Mouse (Mus musculus): ENCODE measurements at regions not wholly inside any gene's neighbourhood (a gene's known extent, or its start where the extent isn't known, plus 50 kb on each side); places are given as distances from the start of the nearest gene placed in this dataset.
A peak's percentile ranks its signal among the peaks of the same experiment; 100 is the strongest.

DNA sequence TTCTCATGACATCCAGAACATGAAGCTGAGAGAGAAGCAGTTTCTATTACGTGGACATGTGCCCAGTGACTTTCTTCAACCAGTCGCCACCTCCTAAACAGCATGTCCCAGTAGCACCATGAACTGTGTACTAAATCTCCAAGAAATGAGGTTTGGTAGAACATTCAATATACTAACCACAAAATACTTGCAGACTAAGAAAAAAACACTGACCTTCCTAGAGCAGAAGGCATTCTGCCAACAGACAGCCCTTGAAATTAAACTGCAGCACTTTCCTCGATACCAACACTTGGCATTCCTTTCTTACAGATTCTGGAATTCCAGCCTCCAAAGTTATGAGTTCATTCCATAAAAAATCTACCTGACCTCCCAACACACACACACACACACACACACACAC lies 166.6 kb downstream of the Atp6ap1l start:
- H3K4me2 ChIP-seq = no peak overlapping the region
- H3K27me3 ChIP-seq (replicated peaks) = no peaks in the 10 kb centered on the region
- H3K4me1 ChIP-seq (replicated peaks) = peaks cover 7% of the 10 kb centered on the region; the same call in 1 of the 2 replicates
- H3K9me3 ChIP-seq (replicated peaks) = no peaks in the 10 kb centered on the region
- no peak for ATAC-seq (ENCODE audit: insufficient number of reproducible peaks, low FRiP score)
- no peaks in the 10 kb centered on the region for H3K36me3 ChIP-seq
- H3K27ac ChIP-seq (ENCODE audit: poor library complexity, severe bottlenecking) = peak overlapping the region; percentile 43; the same call in 1 of the 2 replicates
- 64% methylated on average over 3 of the region's 3 CpGs for WGBS
- H3K4me3 ChIP-seq = no peak overlapping the region
- H3K9ac ChIP-seq = no peak overlapping the region

DNA sequence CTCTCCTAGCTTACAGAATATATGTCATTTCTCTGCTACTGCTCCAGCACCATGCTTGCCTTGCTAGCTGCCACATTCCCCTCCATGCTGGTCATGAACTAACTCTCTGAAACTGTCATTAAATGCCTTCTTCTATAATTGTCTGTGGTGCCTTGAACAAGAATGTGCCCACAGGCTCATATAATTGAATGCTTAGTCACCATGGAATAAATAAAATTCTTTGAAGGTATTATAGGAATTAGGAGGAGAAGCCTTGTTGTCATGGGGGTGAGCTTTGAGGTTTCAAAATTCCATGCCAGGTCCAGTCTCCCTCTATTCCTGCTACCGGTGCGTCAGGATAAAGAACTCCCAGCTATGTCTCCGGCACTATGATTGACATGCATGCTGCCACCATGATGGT lies 171.9 kb downstream of the Atp6ap1l start:
- WGBS = 89% methylated on average over 3 of the region's 3 CpGs
- Histone ChIP-seq H3K4me1 (replicated peaks) (peaks cover 5% of the 10 kb centered on the region; the same call in 1 of the 2 replicates), H3K9me3 (replicated peaks) (no peaks in the 10 kb centered on the region), H3K27me3 (replicated peaks) (no peaks in the 10 kb centered on the region), H3K27ac (ENCODE audit: poor library complexity, severe bottlenecking) (no peak overlapping the region), H3K9ac (no peak overlapping the region), H3K36me3 (no peaks in the 10 kb centered on the region), H3K4me3 (no peak overlapping the region), H3K4me2 (no peak overlapping the region)
- no peak for ATAC-seq (ENCODE audit: insufficient number of reproducible peaks, low FRiP score)

DNA sequence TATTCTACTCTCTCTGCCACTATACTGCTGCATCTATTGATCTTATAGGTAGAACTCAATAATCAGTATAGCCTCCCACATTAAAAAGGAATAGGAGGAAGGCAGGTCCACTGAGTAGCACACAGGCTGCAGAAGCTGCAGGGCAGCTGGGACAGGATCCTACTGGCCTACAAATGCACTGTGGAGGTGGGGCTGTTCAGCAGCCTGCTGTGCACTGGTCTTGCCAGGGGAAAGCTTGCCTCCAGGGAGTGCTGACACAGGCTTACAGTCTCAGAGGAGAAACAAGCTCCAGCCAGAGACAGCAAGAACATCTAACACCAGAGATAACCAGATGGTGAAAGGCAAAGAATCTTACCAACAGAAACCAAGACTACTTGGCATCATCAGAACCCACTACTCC lies 176.1 kb downstream of the Atp6ap1l start:
- H3K27me3 ChIP-seq (replicated peaks) = no peaks in the 10 kb centered on the region
- 0 out of 2 replicates have a peak overlapping the region, but pooled peaks have one; percentile 16 for H3K27ac ChIP-seq (ENCODE audit: poor library complexity, severe bottlenecking)
- no peak overlapping the region for H3K9ac ChIP-seq
- no peaks in the 10 kb centered on the region for H3K36me3 ChIP-seq
- no peak overlapping the region for H3K4me2 ChIP-seq
- peak; percentile 64; the same call in 1 of the 2 replicates for ATAC-seq (ENCODE audit: insufficient number of reproducible peaks, low FRiP score)
- peaks cover 17% of the 10 kb centered on the region for H3K4me1 ChIP-seq (replicated peaks)
- no peaks in the 10 kb centered on the region for H3K9me3 ChIP-seq (replicated peaks)
- no peak overlapping the region for H3K4me3 ChIP-seq

DNA sequence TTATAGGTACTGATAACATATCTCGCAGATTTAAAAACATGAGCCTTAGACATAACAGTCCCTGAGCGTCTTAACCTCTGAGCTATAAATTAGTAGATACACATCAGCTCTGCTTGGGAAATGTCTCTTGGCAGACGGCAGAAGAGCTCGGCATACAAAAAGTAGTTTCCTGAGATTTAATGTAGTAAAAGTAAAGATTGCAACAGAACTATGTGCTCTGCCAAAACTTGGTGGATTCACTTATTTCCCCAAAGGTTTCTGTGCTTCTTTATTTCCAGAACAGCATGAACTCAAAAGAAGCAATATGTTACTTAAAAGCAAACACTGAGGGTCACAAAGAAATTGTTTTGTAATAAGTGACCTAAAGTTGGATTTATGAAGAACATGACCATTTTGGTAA lies 177.3 kb downstream of the Atp6ap1l start:
- no peak overlapping the region for H3K4me2 ChIP-seq
- no peaks in the 10 kb centered on the region for H3K27me3 ChIP-seq (replicated peaks)
- H3K27ac ChIP-seq (ENCODE audit: poor library complexity, severe bottlenecking) = no peak overlapping the region
- no peak overlapping the region for H3K4me3 ChIP-seq
- ATAC-seq (ENCODE audit: insufficient number of reproducible peaks, low FRiP score) = no peak
- WGBS = 65% methylated on average over 4 of the region's 4 CpGs
- no peaks in the 10 kb centered on the region for H3K9me3 ChIP-seq (replicated peaks)
- H3K9ac ChIP-seq = no peak overlapping the region
- H3K4me1 ChIP-seq (replicated peaks) = peaks cover 19% of the 10 kb centered on the region
- no peaks in the 10 kb centered on the region for H3K36me3 ChIP-seq

DNA sequence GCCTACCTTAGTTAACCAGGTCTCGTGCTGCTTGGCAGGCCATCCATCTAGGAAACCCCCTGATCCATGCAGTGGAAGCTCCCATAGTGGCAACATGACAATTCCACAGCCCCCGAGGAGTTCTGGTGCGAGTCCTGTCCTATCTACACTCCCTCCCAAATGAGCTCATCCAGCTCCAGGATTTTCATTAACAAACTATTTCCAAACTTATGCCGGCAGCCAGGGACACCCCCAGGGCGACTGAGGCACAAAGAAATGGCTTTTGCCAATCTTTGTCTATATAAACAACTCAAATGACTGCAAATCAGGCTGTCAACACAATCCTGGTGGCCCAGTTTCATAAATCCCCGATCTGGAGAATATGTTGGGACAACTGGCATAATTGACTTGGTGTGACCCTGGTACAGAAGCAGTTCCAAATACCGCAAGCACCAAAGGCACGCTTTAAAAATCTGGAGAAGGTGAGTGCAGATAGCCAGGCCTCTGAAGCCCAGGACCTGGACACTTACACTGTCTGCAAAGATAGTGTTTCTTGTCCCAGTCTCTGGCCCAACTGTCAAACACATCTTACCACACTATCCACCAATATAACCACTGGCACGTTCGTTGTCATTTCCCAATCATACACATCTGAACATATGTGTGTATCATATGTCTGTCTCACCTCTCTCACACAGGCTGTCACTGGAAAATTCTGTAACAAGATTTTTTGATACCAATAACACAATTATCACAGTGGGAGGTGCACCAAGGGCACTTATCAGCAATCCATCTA lies 179.9 kb downstream of the Atp6ap1l start:
- ATAC-seq (ENCODE audit: insufficient number of reproducible peaks, low FRiP score) = no peak
- no peaks in the 10 kb centered on the region for H3K27me3 ChIP-seq (replicated peaks)
- H3K4me3 ChIP-seq = no peak overlapping the region
- WGBS = 73% methylated on average over 10 of the region's 10 CpGs
- no peaks in the 10 kb centered on the region for H3K9me3 ChIP-seq (replicated peaks)
- no peak overlapping the region for H3K9ac ChIP-seq
- H3K36me3 ChIP-seq = no peaks in the 10 kb centered on the region
- peaks cover 19% of the 10 kb centered on the region for H3K4me1 ChIP-seq (replicated peaks)
- H3K4me2 ChIP-seq = no peak overlapping the region
- 0 out of 2 replicates have a peak overlapping the region, but pooled peaks have one; percentile 0 for H3K27ac ChIP-seq (ENCODE audit: poor library complexity, severe bottlenecking)

DNA sequence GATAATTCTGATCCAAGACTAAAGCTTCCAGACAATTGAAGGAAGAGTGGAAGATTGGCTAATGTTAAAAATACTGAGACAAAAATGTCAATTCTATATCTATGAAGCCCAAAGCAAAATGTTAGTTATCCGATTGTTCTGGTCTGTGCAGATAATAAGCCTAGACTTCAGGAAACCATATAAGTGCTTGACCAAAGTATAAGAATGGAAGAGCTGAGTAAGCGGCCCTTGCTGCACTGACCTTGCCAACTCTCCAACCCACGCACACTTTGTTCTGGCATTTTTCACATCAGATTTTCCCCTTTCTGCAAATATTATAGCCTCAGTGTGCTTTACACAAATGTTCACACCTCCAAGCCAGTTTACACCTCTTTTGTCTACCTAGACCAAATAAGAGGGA lies 180.6 kb downstream of the Atp6ap1l start:
- Histone ChIP-seq H3K27me3 (replicated peaks) (no peaks in the 10 kb centered on the region), H3K9ac (no peak overlapping the region), H3K36me3 (no peaks in the 10 kb centered on the region), H3K4me2 (no peak overlapping the region), H3K27ac (ENCODE audit: poor library complexity, severe bottlenecking) (0 out of 2 replicates have a peak overlapping the region, but pooled peaks have one; percentile 0), H3K9me3 (replicated peaks) (no peaks in the 10 kb centered on the region), H3K4me3 (no peak overlapping the region), H3K4me1 (replicated peaks) (peaks cover 19% of the 10 kb centered on the region)
- peak; percentile 68; the same call in 1 of the 2 replicates for ATAC-seq (ENCODE audit: insufficient number of reproducible peaks, low FRiP score)
- 52% methylated on average over 3 of the region's 3 CpGs for WGBS

DNA sequence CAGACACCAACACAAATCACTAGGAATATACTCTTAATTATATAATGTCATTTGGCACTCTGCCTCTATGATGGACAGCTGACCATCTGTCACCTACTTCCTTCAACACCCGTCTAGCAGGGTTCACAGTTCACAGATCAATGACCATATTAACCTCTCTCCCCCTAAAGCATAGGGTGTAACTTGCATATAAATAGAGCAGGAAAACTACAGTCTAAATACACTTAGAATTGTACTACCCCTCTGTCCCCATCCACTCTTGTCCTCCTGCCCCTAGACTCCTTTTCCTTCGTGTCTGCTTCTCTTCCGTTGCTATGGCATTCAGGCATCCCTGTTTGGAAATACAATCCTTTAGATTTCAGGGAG lies 181.6 kb downstream of the Atp6ap1l start:
- Histone ChIP-seq H3K27me3 (replicated peaks) (no peaks in the 10 kb centered on the region), H3K36me3 (no peaks in the 10 kb centered on the region), H3K4me1 (replicated peaks) (peaks cover 16% of the 10 kb centered on the region), H3K4me2 (no peak overlapping the region), H3K9ac (no peak overlapping the region), H3K9me3 (replicated peaks) (no peaks in the 10 kb centered on the region), H3K4me3 (no peak overlapping the region), H3K27ac (ENCODE audit: poor library complexity, severe bottlenecking) (no peak overlapping the region)
- 63% methylated on average over 3 of the region's 3 CpGs for WGBS
- no peak for ATAC-seq (ENCODE audit: insufficient number of reproducible peaks, low FRiP score)

DNA sequence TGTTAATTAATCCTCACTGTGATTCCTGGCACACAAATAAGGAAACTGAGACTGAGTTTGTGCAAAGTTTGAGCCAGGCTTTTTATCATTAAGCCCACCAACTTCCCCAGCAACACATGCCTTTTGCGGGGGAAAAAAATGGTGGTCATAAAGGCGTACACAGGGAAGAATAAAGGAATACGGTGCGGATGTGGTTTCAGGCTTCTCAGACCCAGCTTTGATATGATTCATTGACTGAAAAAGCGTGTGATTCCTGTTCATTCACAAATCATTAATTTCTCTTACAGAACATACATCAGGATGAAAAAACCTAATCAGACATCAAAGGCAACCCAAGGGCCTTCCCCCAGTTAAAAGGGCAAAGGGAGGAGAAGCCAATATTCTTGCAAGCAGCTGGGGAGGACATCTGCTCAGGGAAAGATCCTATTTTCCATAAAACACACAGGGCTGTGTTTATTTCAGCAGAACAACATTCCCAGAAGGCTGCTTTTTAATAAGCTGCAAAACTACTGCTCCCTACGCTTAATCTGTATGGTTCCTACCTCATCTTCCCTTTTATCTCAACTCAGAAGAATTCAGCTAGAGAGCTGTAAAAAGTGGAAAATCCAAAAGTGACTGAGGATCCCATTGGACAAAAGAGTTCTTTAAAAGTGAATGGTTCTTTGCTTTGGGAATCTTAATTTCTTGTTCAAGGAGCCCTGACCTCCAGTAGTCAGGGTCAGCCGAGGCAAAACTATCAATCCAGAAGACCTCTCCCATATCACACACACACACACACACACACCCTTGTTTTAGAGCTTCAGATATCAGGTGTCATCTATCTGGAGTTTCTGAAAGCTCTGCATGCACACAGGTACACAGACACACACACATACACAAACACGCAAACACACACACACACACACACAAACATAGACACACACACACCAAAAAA lies 182.3 kb downstream of the Atp6ap1l start:
- ATAC-seq (ENCODE audit: insufficient number of reproducible peaks, low FRiP score) = no peak
- H3K4me1 ChIP-seq (replicated peaks) = peaks cover 16% of the 10 kb centered on the region
- 84% methylated on average over 8 of the region's 8 CpGs for WGBS
- no peak overlapping the region for H3K9ac ChIP-seq
- H3K9me3 ChIP-seq (replicated peaks) = no peaks in the 10 kb centered on the region
- no peak overlapping the region for H3K4me2 ChIP-seq
- H3K4me3 ChIP-seq = no peak overlapping the region
- no peaks in the 10 kb centered on the region for H3K27me3 ChIP-seq (replicated peaks)
- H3K36me3 ChIP-seq = no peaks in the 10 kb centered on the region
- no peak overlapping the region for H3K27ac ChIP-seq (ENCODE audit: poor library complexity, severe bottlenecking)

DNA sequence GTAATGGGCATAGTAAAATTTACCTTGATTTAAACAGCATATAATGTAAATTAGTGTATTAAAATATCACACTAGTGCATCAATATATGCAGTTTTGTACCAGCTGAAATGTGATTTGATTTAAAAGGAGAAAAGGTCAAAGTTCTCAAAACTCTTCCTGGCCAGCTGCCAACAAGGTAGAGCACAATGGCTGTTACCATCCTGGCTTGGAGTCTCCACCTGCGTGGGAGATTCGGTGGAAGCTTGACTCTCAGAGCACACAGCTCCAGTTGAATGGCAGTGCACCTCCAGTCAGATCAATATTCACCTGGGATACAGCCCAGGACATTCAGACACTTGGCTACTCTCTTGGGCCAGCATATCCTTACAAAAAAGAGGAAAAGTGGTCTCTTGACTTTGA lies 220.8 kb downstream of the Atp6ap1l start:
- no peaks in the 10 kb centered on the region for H3K4me1 ChIP-seq (replicated peaks)
- H3K27me3 ChIP-seq (replicated peaks) = no peaks in the 10 kb centered on the region
- no peaks in the 10 kb centered on the region for H3K9me3 ChIP-seq (replicated peaks)
- 93% methylated on average over 2 of the region's 2 CpGs for WGBS
- H3K4me2 ChIP-seq = no peak overlapping the region
- H3K36me3 ChIP-seq = no peaks in the 10 kb centered on the region
- H3K27ac ChIP-seq (ENCODE audit: poor library complexity, severe bottlenecking) = no peak overlapping the region
- no peak overlapping the region for H3K4me3 ChIP-seq
- H3K9ac ChIP-seq = no peak overlapping the region
- ATAC-seq (ENCODE audit: insufficient number of reproducible peaks, low FRiP score) = no peak

DNA sequence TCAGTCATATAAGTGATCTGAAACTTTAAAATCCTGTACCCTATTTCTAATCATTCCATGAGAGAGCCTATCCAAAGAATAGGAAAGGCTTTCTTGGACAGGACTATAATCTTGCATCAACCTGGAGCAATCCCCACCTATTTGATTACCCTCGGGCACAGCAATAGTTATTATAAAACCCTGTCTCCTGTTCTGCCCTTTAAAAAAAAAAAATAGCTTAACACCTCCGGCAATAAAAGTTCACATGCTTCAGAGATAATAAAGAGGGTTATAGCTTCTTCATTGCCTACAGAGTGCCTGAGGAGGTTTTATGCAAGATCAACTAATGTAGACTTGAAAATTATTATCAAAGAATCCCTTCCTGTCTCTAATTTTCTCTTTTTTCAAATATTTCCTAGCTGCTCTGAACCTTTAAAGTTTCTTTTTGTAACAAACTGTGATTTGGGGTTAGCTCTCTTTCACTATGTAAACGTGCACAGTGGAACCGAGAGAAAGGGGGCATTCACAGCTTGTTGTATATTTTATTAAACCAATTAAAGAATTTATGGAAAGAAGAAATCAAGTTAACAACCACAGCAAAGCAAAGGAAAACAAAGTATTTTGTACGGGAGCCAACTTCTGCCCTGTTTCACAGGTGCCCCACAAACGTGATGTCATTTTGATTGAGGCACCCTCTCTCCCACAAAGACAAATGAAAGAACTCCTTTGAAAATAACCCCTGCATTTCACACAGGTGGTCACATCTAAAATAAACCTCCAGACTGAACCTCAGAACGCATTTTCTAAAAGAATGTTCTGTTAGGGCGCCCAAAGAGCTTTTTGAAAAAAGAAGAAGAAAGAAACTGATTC lies 225.8 kb downstream of the Atp6ap1l start:
- H3K36me3 ChIP-seq = no peaks in the 10 kb centered on the region
- H3K4me2 ChIP-seq = no peak overlapping the region
- 71% methylated on average over 8 of the region's 8 CpGs for WGBS
- no peak overlapping the region for H3K27ac ChIP-seq (ENCODE audit: poor library complexity, severe bottlenecking)
- no peaks in the 10 kb centered on the region for H3K4me1 ChIP-seq (replicated peaks)
- H3K9me3 ChIP-seq (replicated peaks) = no peaks in the 10 kb centered on the region
- no peaks in the 10 kb centered on the region for H3K27me3 ChIP-seq (replicated peaks)
- H3K4me3 ChIP-seq = no peak overlapping the region
- ATAC-seq (ENCODE audit: insufficient number of reproducible peaks, low FRiP score) = no peak
- H3K9ac ChIP-seq = no peak overlapping the region

DNA sequence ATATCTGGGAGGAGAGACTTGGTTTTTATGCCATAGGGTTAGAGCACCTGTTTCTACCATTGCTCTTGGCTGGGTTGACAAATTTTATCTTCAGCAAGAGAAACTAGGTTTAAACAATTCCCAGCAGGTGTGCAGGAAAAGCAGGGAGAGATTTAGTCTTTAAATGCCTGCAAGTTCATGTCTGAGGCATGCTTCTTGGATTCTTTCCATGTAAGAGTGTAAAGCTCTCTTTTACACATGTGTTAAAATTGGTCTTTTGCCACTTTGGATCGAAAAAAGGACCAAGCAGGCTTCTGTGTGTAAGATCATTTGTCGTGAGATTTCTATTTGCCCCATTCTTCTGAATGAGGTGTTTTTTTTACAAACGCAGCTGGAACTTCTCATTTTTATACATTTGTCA lies 231.3 kb downstream of the Atp6ap1l start:
- no peak overlapping the region for H3K27ac ChIP-seq (ENCODE audit: poor library complexity, severe bottlenecking)

More for the DNA sequence above, 231.3 kb downstream of the Atp6ap1l start:
- 55% methylated on average over 3 of the region's 3 CpGs for WGBS
- H3K36me3 ChIP-seq = no peaks in the 10 kb centered on the region
- H3K9ac ChIP-seq = no peak overlapping the region
- ATAC-seq (ENCODE audit: insufficient number of reproducible peaks, low FRiP score) = no peak
- H3K9me3 ChIP-seq (replicated peaks) = no peaks in the 10 kb centered on the region
- H3K4me1 ChIP-seq (replicated peaks) = no peaks in the 10 kb centered on the region
- no peak overlapping the region for H3K4me3 ChIP-seq
- H3K4me2 ChIP-seq = no peak overlapping the region
- no peaks in the 10 kb centered on the region for H3K27me3 ChIP-seq (replicated peaks)

Measured in heart, embryonic 12.5 days (tissue).